Mouse (Mus musculus) spleen, adult 2 months (tissue): Measurements from ENCODE around the gene Dnajc5.

ENCODE experiments used
- CTCF ChIP-seq: fragments of 200-500 bp; IDR thresholded peaks from 2 replicates; pipeline ENCODE4 v1.5.1; 2011; ENCODE audit warnings: mild to moderate bottlenecking, inconsistent platforms; ENCODE audit not compliant: insufficient read depth, insufficient read length, insufficient replicate concordance; ENCODE audit errors: extremely low read depth
- POLR2A ChIP-seq: fragments of 200-500 bp; IDR thresholded peaks from 2 replicates; pipeline ENCODE4 v1.6.1; 2011; ENCODE audit warnings: low read depth, low read length, inconsistent platforms

DNA sequence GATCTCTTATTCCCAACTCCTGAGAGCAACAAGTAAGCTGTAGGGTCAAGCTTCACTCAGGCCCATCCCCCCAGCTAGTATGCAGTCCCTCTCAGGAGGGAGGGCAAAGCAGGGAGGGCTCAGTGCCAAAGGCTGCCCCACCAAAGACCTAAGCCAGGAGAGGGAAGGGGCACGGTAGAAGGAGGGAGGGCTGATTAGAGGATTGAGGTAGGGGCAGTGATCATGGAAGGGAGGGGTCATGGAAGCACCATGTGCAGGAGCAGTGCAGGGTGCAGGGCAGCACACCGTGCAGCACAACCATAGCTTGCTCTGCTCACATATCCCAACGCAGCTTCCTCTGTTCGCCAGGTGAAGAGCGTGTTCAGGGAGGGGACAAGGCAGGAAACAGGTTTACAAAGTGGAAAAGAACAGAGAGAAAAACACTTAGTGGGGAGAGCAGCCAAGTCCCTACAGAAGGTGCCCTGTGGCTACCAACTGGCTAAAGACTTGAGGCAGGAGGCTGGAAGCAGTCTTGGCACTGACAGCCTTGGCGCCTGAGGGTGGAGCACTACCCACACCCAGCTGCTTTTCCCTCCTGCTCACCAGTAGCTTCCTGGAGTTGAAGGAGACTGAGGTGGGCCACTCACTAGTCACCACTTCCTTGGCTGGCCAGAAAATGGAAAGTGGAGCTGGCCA lies 50.8 kb downstream of the Dnajc5 start:
- no peak for TF ChIP-seq POLR2A
- TF ChIP-seq CTCF = no peak
